Mouse (Mus musculus) bone marrow, adult 2 months (tissue): ENCODE results near the gene Phlpp2. TPM values are rescaled to one million over a fixed set of nuclear protein-coding genes. Genes with fewer than 3 reads are reported as not detected.

Experiments
- H3K27ac ChIP-seq: fragments of 200-500 bp; 2 replicates; pipeline ENCODE4 v1.5.1; 2012; ENCODE audit warnings: low read depth, mild to moderate bottlenecking, control low read depth, inconsistent platforms, low read length; ENCODE audit not compliant: control insufficient read depth, poor library complexity, insufficient read depth
- H3K4me1 ChIP-seq: fragments of 200-500 bp; 2 replicates; pipeline ENCODE4 v1.6.1; 2011; ENCODE audit warnings: low read length; ENCODE audit not compliant: control insufficient read depth, insufficient read depth
- H3K4me3 ChIP-seq: fragments of 200-500 bp; replicated peaks from 2 replicates; pipeline ENCODE3; 2011; ENCODE audit warnings: mild to moderate bottlenecking, low read depth, low read length, control low read depth; ENCODE audit not compliant: control insufficient read depth
- CTCF ChIP-seq: fragments of 200-500 bp; IDR thresholded peaks from 2 replicates; pipeline ENCODE4 v1.5.1; 2011; ENCODE audit warnings: low read length, control low read depth; ENCODE audit not compliant: control insufficient read depth, insufficient read depth
- POLR2A ChIP-seq: fragments of 200-500 bp; IDR thresholded peaks from 2 replicates; pipeline ENCODE4 v1.6.1; 2011; ENCODE audit warnings: low read depth, mild to moderate bottlenecking, control low read depth, low read length, borderline replicate concordance; ENCODE audit not compliant: control insufficient read depth
- WGBS: fragments of 180-500 bp; shearing (Covaris S2); methylation state at CpG from one replicate; pipeline ENCODE4 v1.1.7; 2018; 5-methylcytosine and 5-hydroxymethylcytosine counted together
- polyA plus RNA-seq: library from polyadenylated mRNA; stranded (reverse); fragments of >200 nt; gene quantifications from 2 replicates; pipeline ENCODE4 v1.2.4, GENCODE M21; 2011; ENCODE audit warnings: low replicate concordance; ENCODE audit not compliant: missing spikeins, insufficient read depth, insufficient read length

Gene Phlpp2
- polyA plus RNA-seq, 1 experiment, result 10.8 TPM

DNA sequence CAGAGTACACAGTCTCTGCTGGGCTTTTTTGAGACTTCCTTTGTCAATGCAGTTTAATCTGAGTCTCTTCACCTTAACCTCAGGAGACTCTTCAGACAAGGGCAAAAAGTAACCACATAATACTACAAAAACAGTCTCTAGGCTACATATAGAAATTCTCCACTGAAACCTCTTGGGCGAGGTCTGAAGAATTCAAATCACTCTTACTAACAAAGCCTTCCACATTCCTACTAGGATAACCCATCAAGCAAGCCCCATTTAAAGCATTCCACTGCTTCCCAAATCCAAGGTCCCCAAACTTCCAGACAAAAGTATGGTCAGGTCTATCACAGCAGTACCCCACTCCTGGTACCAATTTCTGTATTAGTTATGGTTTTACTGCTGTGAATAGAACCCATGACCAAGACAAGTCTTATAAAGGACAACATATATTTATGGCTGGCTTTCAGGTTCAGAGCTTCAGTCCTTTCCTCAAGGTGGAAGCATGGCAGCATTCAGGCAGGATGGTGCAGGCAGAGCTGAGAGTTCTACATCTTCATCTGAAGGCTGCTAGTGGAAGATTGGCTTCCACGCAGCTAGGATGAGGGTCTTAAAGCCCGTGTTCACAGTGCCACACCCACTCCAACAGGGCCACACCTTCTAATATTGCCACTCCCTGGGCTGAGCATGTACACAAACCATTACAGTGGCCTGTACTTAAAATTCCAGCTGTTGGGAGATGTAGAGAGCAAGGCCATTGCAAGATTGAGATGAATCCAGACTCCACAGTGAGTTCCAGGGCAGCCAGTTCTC lies 22.6 kb downstream of the Phlpp2 start:
- H3K27ac ChIP-seq, result no peak overlapping the region
- WGBS, result 79% methylated on average over 3 of the region's 3 CpGs
- no peaks in the 10 kb centered on the region for H3K4me1 ChIP-seq
- TF ChIP-seq CTCF (no peak), POLR2A (no peak)
- H3K4me3 ChIP-seq, result no peak overlapping the region

GRCm38 (mm10) chr8:109894636-109895035 lies 26.3 kb downstream of the Phlpp2 start:
- TF ChIP-seq POLR2A, result no peak
- no peak overlapping the region for H3K27ac ChIP-seq
- no peak overlapping the region for H3K4me3 ChIP-seq
- 89% methylated on average over 1 of the region's 1 CpGs for WGBS
- no peaks in the 10 kb centered on the region for H3K4me1 ChIP-seq

DNA sequence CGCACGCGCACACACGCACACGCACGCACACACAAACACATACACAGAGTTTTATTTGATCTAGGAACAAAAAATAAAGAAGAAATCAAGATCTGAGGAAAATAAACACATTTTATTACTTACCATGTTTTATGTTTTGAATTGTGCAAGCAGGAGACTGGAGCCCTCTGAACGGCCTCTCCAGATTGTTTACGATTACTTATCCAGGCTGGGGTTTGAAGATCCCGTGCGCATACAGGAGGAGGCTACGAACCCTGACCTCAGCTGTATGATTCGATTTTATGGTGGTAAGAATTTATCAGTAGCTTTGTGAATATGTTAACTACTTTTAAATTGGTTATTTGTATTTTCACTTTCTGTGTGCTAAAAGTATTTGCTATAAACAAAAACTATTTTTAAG lies 27.0 kb downstream of the Phlpp2 start:
- TF ChIP-seq CTCF (no peak), POLR2A (no peak)
- Histone ChIP-seq H3K4me1 (no peaks in the 10 kb centered on the region), H3K27ac (no peak overlapping the region), H3K4me3 (no peak overlapping the region)
- 92% methylated on average over 12 of the region's 12 CpGs for WGBS

- TF ChIP-seq CTCF (no peak), POLR2A (no peak)
- peaks cover 2% of the 10 kb centered on the region for H3K4me1 ChIP-seq
Observed at GRCm38 (mm10) chr8:109902379-109902778, 34.0 kb downstream of the Phlpp2 start.

DNA sequence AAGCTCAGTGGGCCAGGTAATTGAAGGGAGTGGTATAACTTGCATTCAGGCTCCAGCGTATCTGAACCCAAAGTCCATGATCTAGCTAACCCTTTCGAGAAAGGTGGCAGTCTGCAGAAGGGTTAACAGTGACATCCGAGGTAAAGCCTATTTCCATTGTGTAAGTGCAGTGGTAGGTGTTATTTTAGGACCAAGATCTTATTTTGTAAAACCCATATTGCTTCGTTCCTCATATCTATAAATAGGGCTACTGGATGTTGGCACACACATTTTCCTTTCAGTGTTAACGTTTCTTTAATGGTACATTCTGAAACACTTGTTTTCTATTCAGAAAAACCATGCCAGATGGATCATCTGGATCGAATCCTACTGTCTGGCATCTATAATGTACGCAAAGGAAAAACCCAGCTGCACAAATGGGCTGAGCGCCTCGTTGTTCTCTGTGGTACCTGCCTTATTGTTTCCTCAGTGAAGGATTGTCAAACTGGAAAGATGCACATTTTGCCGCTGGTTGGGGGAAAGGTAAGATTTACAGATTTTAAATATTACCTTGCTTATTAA lies 35.6 kb downstream of the Phlpp2 start:
- TF ChIP-seq POLR2A (no peak), CTCF (no peak)
- WGBS, result 39% methylated on average over 10 of the region's 10 CpGs
- Histone ChIP-seq H3K27ac (no peak overlapping the region), H3K4me1 (peaks cover 2% of the 10 kb centered on the region), H3K4me3 (peak overlapping the region; percentile 7)

More at GRCm38 (mm10) chr8:109902379-109902778, 34.0 kb downstream of the Phlpp2 start:
- Histone ChIP-seq H3K4me3 (no peak overlapping the region), H3K27ac (no peak overlapping the region)

GRCm38 (mm10) chr8:109904928-109905668 lies 36.8 kb downstream of the Phlpp2 start:
- no peak for TF ChIP-seq POLR2A
- no peak for TF ChIP-seq CTCF
- H3K27ac ChIP-seq, result 0 out of 2 replicates have a peak overlapping the region, but pooled peaks have one; percentile 22
- WGBS, result 85% methylated on average over 1 of the region's 1 CpGs
- no peak overlapping the region for H3K4me3 ChIP-seq
- peaks cover 2% of the 10 kb centered on the region for H3K4me1 ChIP-seq

GRCm38 (mm10) chr8:109906907-109907306 lies 38.6 kb downstream of the Phlpp2 start:
- Histone ChIP-seq H3K4me3 (no peak overlapping the region), H3K4me1 (peaks cover 2% of the 10 kb centered on the region), H3K27ac (no peak overlapping the region)
- TF ChIP-seq CTCF (no peak), POLR2A (no peak)
- WGBS, result 96% methylated on average over 3 of the region's 3 CpGs

- H3K4me3 ChIP-seq, result no peak overlapping the region
- H3K4me1 ChIP-seq, result peaks cover 2% of the 10 kb centered on the region
- WGBS, result 95% methylated on average over 4 of the region's 4 CpGs
- H3K27ac ChIP-seq, result no peak overlapping the region
- TF ChIP-seq POLR2A, result no peak
- no peak for TF ChIP-seq CTCF
Observed at GRCm38 (mm10) chr8:109907376-109907775, 39.0 kb downstream of the Phlpp2 start.
